In genomic region chr3:45104431-45104830, GRCm38 (mm10) we compare ENCODE assay signal across 26 mouse cellular contexts.
DNase-seq lines count a peak whose midpoint lies in the region; ATAC-seq and TF ChIP-seq lines count a peak whose summit lies in the region.
"Had no signal": no experiment of that assay in that cellular context is flagged by ENCODE, and none has a peak within 500 bp of the region (broad histone marks: within the 10 kb centered on the region; RNA-seq: fewer than 3 reads in every experiment).

No protein-coding gene starts in this region.

- no peaks in the 10 kb centered on the region for H3K36me3 ChIP-seq in ES-E14 (ENCODE audit: control insufficient read depth, insufficient read depth, low read length, poor library complexity, severe bottlenecking)
- H3K36me3 ChIP-seq in midbrain, embryonic 13.5 days = no peaks in the 10 kb centered on the region
- no peaks in the 10 kb centered on the region for H3K36me3 ChIP-seq in forebrain, embryonic 15.5 days
- H3K36me3 ChIP-seq: G1E had no signal

- H3K9me3 ChIP-seq in ES-E14 (ENCODE audit: control insufficient read depth, insufficient read depth, low read depth, low read length) = peaks cover 6% of the 10 kb centered on the region
- peaks cover 8% of the 10 kb centered on the region; the same call in 1 of the 2 replicates for H3K9me3 ChIP-seq in midbrain, embryonic 13.5 days
- no peaks in the 10 kb centered on the region for H3K9me3 ChIP-seq in forebrain, embryonic 15.5 days

- no peak overlapping the region for H3K9ac ChIP-seq in ES-E14 (ENCODE audit: insufficient read depth, low read depth, low read length, poor library complexity, severe bottlenecking)
- H3K9ac ChIP-seq in midbrain, embryonic 13.5 days (replicated peaks) = no peak overlapping the region
- H3K9ac ChIP-seq in forebrain, embryonic 15.5 days (replicated peaks) = no peak overlapping the region

- no peak overlapping the region for H3K4me2 ChIP-seq in midbrain, embryonic 13.5 days (replicated peaks)
- H3K4me2 ChIP-seq in forebrain, embryonic 15.5 days (replicated peaks) = no peak overlapping the region

- in situ Hi-C loops in ES-E14 (cut with MboI; ENCODE audit: low sequenced_read_pairs in 2 of 2, unreplicated experiment in 2 of 2) = no loop called here

- DNase-seq in ES-CJ7 (ENCODE audit: low read depth, low spot score) (peak; percentile 60), ES-E14 (ENCODE audit: low read depth, low spot score) (peak; percentile 8), R1 (ENCODE audit: low read depth, low spot score) (peak; percentile 78), ZHBTc4 (ENCODE audit: low read depth, low spot score) (peak; percentile 66)
- no peak for DNase-seq in embryo, embryonic 10 days (ENCODE audit: low spot score)
- DNase-seq in spleen, adult 18-20 months = no peak
- DNase-seq: adrenal gland, adult 2 months; adrenal gland, adult 8-10 months; adrenal gland, postnatal 10 days; adrenal gland, postnatal 14 days; adrenal gland, postnatal 25 days; adrenal gland, postnatal 36 days; B cell, adult 2 months; cerebellum, adult 11 months; cerebellum, adult 11-12 months; cerebellum, adult 18-20 months; cerebellum, adult 2 months; cerebellum, adult 8-10 months; cerebellum, adult 9-10 months had no signal

- H3K4me3 ChIP-seq in ES-E14 (ENCODE audit: insufficient read depth in 1 of 2, low read depth in 1 of 2, low read length in 2 of 2, poor library complexity in 1 of 2, severe bottlenecking in 1 of 2) = no peak overlapping the region
- no peak overlapping the region for H3K4me3 ChIP-seq in midbrain, embryonic 13.5 days (replicated peaks)
- H3K4me3 ChIP-seq in forebrain, embryonic 15.5 days = no peak overlapping the region

- no peaks in the 10 kb centered on the region for H3K27me3 ChIP-seq in midbrain, embryonic 13.5 days
- no peaks in the 10 kb centered on the region for H3K27me3 ChIP-seq in forebrain, embryonic 15.5 days
- H3K27me3 ChIP-seq: CH12.LX, Patski had no signal

- ATAC-seq in midbrain, embryonic 13.5 days = no peak
- no peak for ATAC-seq in forebrain, embryonic 15.5 days (replicated peaks)
- ATAC-seq: activated CD4-positive, CD25-positive, alpha-beta regulatory T cell, adult 4 months; CD4-positive, CD25-positive, alpha-beta regulatory T cell, adult 4 months; Patski had no signal

- 96% methylated on average over 1 of the region's 1 CpGs for WGBS in midbrain, embryonic 13.5 days
- 92% methylated on average over 1 of the region's 1 CpGs for whole genome bisulfite sequencing in forebrain, embryonic 15.5 days

- H3K27ac ChIP-seq in ES-E14 (ENCODE audit: insufficient read depth, low read depth, low read length, poor library complexity, severe bottlenecking) = 0 out of 2 replicates have a peak overlapping the region, but pooled peaks have one; percentile 6
- H3K27ac ChIP-seq in midbrain, embryonic 13.5 days = no peak overlapping the region
- no peak overlapping the region for H3K27ac ChIP-seq in forebrain, embryonic 15.5 days (replicated peaks)

- H3K4me1 ChIP-seq in ES-E14 (ENCODE audit: control insufficient read depth in 2 of 2, insufficient read depth in 2 of 2, low read length in 2 of 2, poor library complexity in 1 of 2) = no peaks in the 10 kb centered on the region
- H3K4me1 ChIP-seq in midbrain, embryonic 13.5 days (replicated peaks) = no peaks in the 10 kb centered on the region
- H3K4me1 ChIP-seq in forebrain, embryonic 15.5 days = no peaks in the 10 kb centered on the region

TF ChIP-seq in ES-E14, 5 proteins besides CTCF, POLR2A, EP300 and RAD21:
- TF ChIP-seq HCFC1 (IDR thresholded peaks at IDR 0.05; ENCODE audit: borderline replicate concordance, insufficient read depth, low read length) (no peak), CHD2 (IDR thresholded peaks at IDR 0.05; ENCODE audit: low read depth, low read length) (no peak), MAFK (IDR thresholded peaks at IDR 0.05; ENCODE audit: insufficient read depth, low read depth, low read length) (no peak)

Comparison
In these comparisons a context has a peak if more than half of its experiments do, and no peak if none do; other contexts are left out.
1. DNase-seq: peak in ES-CJ7 (single experiment), ES-E14 (single experiment), R1 (single experiment) and ZHBTc4 (single experiment); none in embryo, embryonic 10 days (single experiment) and spleen, adult 18-20 months (0 of 2).